19 mouse cellular contexts compared by ENCODE assay signal in the genomic region with DNA sequence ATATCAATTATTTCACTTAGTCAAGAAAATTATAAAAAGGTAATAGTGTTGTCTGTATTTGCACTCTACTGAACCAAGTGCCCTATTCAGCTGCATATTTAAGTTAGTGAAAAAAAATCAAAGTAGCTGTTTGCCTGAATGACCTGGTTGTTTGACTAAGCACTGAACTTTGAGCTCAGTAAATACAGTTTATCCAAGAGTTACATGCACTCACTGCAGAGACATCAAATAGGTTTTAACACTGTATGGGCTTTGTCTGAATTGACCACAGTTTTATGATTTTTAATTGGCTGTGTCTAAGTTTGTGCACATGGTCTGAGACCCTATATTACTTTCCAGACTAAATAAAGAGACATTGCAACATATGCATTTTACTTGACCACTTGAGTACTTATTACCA. TPM values are rescaled to one million over a fixed set of nuclear protein-coding genes. Genes with fewer than 3 reads are reported as not detected.
"Had no signal": no experiment of that assay in that cellular context is flagged by ENCODE, and none has a peak within 500 bp of the region (broad histone marks: within the 10 kb centered on the region; RNA-seq: fewer than 3 reads in every experiment).

No protein-coding gene starts in this region.

- H3K27ac ChIP-seq: hindbrain, embryonic 15.5 days; left cerebral cortex, adult 2 months; liver, embryonic 14.5 days had no signal

- H3K4me2 ChIP-seq: hindbrain, embryonic 15.5 days; midbrain, embryonic 11.5 days had no signal

- H3K9me3 ChIP-seq: hindbrain, embryonic 15.5 days had no signal

- H3K36me3 ChIP-seq: hindbrain, embryonic 15.5 days had no signal

- H3K27me3 ChIP-seq: hindbrain, embryonic 15.5 days had no signal

- DNase-seq: kidney, adult 18-20 months; kidney, adult 9 months; kidney, postnatal 14 days; kidney, postnatal 4 days; layer of hippocampus, adult 9-11 months; layer of hippocampus, postnatal 36 days; lung, adult 2 months; lung, postnatal 14 days; lung, postnatal 4 days; midbrain, embryonic 14.5 days; right cerebral cortex, adult 18-20 months; right cerebral cortex, postnatal 14 days; right cerebral cortex, postnatal 4 days; thymus, postnatal 25 days had no signal

- H3K4me3 ChIP-seq: hindbrain, embryonic 15.5 days; left cerebral cortex, adult 2 months had no signal

- H3K9ac ChIP-seq: hindbrain, embryonic 15.5 days; liver, embryonic 14.5 days had no signal

- H3K4me1 ChIP-seq: hindbrain, embryonic 15.5 days had no signal

RNA-seq across cellular contexts. Expression of gene P2ry10b, which starts 20.4 kb away (rescaled TPM):
- total RNA-seq: megakaryocyte-erythroid progenitor cell, adult 5-6 weeks had no signal
